Mouse (Mus musculus) testis, postnatal 10 days (tissue): ENCODE measurements around the gene Ebpl.
A peak's percentile ranks its signal among the peaks of the same experiment; 100 is the strongest.
"Not testable (repeated sequence)": the region's sequence is repeated elsewhere in the genome, so short reads cannot be mapped to it uniquely, and the experiment has no call there.

Experiments used
- DNase-seq: peaks from one replicate; pipeline ENCODE4 v3.0.0; 2021; ENCODE audit warnings: low spot score

Ebpl gene

DNA sequence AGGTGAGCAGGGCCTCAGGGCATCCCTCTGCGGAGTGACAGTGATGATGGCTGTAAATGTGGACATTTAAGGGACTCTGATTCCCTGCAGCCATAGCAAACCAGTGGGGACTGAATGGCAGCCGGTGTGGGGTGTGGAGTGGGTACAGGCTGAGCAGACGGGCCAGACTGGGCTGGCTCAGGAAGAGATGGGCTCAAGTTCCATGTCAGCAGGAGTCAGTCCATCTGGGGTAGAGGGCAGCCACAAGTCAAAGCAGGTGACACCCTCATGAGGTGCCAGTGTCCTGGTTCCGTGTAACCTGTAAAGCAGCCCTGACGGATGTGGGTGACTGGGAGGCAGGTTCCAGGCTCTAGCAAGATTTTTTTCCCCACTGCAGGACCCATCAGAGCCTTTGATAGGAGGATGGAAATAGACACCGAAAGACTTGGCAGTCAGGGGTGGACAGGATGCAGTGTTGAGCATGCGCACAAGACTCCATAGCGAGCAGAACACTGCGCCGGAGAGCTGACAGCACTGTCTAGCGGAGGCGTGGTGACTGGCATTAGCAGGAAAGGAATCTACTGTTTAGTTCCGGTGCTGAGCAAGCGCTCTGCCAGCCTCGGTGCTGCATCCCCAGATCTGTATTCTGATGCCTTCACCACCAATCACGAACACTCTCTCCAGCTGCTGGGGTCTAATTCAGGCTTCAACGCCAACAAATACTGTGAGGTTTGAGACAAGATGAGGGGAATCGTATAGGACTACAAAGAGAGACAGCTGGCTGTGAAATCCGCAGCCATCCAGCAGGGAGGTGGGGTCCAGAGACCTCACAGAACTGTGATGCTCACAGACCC lies 32.4 kb downstream of the Ebpl start:
- DNase-seq = peak; percentile 61

DNA sequence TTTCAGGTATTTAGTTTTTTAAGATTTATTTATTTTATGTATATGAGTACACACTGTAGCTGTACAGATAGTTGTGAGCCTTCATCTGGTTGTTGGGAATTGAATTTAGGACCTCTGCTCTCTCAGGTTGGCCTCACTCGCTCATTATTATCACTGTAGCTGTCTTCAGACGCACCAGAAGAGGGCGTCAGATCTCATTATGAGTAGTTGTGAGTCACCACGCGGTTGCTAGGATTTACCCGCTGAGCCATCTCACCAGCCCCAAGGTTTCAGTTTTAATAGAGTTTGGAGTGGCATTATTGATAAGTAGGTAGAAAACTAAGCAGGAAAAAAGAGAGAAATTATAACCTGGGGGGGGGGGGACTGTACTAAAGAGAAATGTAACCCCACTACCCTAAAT lies 33.2 kb downstream of the Ebpl start:
- not testable (repeated sequence) for DNase-seq

DNA sequence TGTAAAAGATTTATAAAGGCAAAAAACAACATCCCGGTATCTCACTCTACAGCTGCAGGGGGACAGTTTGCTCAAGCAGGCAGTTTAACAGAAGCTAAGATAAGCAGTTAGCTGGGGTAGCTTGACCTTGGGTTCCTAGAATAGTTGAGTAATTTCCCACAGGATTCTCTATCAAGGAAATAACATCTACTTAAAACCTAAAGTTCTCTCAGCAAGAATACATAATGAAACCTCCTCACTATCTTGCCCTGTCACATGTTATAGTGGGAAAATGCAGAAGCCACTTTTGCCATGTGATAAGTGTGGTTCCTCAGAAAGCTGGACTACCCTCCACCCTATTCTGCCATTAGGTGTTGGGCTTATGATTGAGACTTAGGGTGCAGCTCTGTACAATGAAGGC lies 37.5 kb downstream of the Ebpl start:
- DNase-seq = no peak

DNA sequence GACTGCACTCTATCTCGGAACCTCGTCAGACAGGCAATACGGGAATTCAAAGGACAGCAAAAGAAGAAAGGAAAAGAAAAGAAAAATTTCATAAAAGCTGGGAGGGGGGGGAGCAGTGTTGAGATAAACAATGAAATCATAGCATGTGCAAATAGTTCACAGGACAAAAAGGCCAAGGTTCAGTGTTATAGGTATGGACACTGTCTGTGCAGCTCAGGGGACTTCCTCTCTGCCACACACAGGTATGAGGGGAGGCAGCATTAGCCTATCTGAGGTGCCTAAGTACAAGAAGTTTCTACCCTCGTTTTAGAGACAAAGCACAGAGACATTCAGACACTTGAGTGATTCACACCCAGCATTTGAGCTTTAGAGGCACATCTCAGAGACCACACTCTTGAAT lies 39.0 kb downstream of the Ebpl start:
- no peak for DNase-seq

DNA sequence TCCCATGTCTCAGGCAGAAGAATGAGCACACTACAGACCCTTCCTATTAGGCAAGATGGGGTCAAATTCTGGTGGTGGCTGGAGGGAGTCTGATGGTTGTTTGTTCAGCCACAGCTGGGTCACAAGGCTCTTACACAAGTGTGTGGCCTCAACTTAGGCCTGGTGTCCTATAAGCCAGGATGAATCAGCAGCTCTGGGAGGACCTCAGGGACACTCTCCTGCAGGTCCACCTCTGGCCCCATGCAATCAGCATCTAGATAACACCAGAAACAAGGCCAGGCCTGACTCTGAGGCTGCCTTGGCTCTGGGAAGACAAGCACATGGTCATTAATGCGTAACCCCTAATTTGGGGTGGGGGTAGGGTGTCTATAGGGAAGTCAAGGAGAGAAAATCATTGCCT lies 39.5 kb downstream of the Ebpl start:
- DNase-seq = no peak

DNA sequence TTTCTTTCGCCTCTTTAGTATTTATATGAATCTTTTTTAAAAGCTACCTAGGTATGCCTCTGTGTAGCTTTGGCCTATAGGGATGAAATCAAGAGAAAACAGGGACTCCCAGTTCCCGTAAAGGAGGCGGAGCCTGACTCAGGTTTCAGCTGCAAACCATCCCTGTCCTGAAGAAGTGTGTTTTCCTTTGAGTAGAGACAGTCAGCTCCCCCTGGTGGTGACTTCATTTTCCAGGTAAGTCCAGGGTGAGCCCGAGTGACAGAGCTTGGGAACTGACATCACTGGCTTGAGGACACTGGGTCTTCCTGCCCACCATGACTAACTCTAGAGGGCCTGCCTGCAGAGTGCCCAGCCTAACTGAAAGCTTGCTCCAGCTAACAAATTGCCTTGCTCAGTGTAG lies 43.4 kb downstream of the Ebpl start:
- DNase-seq = peak; percentile 60

DNA sequence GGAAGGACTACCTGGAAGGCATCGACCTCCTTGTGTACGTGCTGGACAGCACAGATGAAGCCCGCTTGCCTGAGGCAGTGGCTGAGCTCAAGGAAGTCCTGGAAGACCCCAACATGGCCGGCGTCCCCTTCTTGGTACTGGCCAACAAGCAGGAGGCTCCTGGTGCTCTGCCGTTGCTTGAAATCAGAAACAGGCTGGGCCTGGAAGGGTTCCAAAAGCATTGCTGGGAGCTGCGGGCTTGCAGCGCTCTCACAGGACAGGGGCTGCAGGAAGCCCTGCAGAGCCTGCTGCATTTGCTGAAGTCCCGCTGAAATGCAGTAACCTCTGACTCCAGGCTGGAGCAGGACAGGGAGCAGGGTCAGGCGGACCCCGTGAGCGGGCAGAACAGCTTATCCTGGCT lies 49.3 kb downstream of the Ebpl start:
- DNase-seq = no peak

DNA sequence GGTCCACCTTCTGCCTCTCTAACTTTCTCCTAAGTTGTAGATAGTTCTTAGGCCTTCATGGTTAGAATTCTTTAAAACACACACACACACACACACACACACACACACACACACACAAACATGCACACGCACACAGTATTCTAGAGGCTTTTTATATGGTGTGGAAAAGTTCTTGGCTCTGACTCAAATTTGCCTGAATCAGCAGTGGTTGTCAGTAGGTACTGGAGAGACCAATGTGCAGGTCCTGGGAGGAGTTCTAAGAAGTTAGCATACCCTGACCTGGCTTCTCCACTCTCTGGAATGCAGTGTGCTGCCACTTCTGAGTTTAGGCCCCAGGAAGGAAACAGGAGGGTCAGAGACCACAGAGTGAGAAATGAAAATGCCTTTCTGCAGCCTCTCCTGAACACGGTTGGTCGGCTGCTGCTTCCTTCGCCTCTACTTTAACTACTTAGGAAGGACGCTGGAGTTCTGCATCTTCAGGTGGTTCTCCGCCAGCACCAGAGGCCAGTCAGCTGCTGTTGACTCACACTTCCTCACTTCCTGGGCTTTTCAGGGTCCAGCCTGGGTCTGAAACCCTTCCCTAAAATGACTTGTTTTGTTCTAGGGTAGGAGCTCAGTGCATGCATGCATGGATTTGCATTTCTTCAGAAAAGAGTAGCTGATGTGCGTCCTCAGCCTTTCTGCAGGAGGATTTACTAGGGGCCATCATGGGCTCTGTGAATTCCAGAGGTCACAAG lies 50.0 kb downstream of the Ebpl start:
- no peak for DNase-seq

DNA sequence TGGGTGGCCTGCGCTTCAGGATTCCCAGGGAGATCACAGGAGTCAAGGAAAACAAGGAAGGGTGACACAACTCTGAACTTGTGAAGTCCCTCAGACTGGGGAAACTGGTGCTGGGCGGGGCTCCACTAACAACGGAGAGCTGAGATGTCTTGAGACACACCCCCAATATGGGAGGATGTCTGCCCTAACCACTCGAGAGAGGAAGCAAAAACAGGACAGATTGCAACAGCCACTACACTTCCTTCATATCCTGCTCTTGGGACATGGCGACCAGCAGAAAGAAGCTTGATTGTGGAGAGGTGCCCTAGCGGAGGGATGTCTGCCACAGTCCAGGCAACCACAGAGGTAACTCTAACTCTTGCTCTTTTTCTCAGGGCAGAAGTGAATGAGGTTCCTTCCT lies 50.6 kb downstream of the Ebpl start, which contains the start of gene Arl11:
TSS of gene Arl11 (plus strand) at position 161 of the 400 bp plus-strand sequence.
- no peak for DNase-seq

DNA sequence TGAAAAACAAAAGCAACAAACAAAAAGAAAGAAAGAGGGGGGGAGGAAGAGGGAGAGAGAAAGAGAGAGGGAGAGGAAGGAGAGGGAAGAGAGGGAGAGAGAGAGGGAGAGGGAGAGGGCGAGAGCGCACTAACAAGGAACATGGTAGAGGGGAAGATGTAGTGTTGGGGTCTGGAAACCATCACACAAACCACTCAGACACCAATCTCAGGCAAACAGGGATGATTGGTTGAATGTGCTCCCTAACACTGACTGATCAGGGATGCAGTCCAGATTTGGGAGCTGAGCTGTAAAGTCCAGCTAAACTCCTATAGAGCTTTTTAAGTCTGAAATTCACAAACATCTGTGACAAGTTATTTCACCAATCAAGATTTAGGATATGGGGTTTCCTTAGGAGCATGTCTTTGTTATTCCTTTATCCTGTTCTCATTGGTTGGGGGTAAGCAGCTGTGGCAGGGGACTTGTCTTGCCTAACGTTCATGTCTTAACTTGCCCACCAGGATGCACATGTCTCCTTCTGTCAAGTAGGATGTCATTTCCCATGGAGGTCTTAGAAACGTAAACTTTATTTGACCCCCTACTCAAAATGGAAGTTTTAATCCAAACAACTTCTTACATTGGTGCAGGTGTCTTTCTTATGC lies 56.1 kb downstream of the Ebpl start:
- DNase-seq = no peak

DNA sequence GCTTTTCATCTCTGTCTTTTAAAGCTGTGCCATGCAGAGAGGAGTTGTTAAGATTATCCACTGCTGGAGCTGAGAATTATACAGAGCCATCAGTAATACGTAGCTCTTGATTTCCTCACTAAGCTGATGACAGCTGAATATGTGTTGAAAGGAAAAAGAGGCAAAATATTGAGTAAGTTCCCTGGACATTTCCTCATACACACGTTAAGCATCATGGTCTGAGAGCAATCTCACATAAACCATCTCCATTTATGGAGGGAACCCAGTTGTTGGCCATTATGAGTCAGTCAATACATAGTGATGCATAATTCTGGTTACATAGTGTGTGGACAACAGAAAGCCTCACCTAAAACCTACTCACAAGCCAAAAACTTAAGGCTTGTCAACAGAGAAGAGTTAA lies 57.8 kb downstream of the Ebpl start:
- DNase-seq = no peak

DNA sequence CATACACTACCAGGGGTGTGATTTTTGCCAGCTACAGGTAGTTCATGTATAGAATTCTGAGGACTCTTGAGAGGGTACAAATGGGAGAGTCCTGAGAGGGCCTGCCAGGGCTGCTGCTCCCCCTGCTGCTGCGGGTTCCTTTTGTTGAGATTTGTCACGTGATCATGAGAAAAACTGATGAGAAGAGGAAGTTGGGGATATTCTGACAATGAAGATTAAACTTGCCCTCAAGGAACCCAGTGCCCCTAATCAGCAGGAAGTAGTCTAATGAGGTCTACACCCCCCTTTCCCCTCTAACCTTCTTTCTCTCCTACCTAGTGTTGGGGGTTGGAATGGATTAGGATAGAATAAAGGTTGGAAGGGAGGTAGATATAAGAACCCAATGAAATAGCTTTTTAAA lies 58.9 kb downstream of the Ebpl start:
- DNase-seq = no peak

DNA sequence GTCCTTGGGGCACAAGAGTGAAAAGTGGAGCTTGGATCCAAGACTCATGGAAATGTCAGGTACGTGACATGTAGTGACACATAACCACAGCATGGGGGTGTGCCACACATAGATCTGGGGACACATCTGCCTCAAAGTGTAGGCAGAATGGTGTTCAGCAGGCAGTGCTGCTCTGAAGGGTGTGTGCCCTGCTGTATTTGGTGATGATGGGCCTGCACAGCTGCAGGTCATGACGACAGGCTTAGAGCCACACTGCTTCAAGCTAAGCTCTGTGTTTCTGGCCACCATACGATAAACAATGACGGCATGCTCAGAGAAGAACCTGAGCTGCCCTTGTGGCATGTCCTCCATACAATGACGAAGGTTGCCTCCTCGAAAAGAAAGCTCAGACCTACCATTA lies 60.4 kb downstream of the Ebpl start:
- DNase-seq = no peak

DNA sequence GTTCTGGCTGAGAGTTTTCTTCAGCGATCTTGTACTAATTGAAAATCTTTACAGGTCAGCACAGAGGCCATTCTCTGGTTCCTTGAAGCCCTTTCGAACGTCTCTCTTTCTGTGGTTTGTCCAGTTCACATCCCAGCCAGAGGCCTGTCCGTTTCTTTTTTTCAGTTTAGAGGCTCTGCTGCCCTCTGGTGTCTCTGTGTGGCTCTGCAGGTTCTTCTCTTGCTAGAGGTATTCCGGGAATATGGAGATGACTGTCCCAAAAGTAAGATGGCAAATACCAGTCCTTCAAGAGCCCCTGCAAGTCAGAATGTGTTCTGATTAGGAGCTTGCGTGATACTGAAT lies 65.5 kb downstream of the Ebpl start:
- DNase-seq = peak; percentile 72

DNA sequence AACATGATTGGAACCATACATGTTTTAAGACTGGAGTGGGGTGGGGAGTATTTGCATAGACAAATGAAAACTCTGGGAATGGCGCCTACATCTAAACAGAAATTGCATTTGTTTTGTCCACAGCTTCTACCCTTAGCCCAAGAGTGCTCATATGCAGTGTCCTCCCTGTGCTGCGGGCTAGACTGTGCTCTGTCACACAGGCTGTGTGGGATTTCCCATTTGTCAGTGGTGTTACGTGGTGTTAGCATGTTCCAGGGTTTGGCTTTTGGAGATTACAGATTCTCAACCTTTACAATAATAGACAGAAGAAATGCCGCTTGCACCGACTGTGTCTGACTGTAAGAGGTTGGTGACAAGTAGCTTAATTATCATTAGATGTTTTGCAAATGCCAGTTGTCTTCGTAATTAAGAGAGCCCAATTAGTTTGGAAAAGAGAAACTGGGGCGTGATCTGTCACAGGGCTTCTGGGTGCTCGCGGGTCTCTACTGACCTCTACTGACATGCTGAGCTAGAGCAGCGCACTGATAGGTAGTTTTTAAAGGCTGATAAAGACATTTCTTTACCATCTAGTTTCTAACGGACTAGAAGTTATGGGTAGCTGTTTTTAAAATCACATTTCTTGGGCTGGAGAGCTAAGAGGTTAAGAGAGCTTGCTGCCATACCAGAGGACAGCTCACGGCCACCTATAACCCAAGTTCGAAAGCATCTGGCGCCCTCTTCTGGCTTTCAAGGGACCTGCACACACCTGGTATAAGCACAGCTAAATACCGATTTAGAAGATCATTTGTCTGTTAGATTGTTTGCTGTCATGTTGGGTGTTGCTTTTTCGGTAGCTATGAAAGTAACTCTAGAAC lies 66.1 kb downstream of the Ebpl start:
- peak; percentile 79 for DNase-seq

DNA sequence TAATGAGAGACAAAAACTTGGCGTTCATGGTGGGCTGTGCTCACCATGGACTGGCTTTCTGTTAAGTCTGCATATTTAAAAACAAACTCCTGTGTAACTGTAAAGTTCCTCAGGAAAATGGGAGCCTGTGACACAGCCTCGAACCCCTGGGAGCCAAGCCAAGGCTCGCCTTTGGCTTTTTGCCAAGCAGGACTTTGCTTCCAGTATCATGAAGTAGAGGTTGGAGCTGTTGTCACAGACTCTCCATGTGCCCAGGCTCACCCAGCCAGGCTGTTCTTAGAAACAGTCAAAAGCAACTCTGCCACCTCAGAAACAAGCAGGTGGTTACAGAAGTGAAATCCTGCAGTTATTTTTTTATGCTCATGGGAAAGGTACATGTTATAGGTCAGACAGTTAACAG lies 69.6 kb downstream of the Ebpl start:
- DNase-seq = peak; percentile 66

DNA sequence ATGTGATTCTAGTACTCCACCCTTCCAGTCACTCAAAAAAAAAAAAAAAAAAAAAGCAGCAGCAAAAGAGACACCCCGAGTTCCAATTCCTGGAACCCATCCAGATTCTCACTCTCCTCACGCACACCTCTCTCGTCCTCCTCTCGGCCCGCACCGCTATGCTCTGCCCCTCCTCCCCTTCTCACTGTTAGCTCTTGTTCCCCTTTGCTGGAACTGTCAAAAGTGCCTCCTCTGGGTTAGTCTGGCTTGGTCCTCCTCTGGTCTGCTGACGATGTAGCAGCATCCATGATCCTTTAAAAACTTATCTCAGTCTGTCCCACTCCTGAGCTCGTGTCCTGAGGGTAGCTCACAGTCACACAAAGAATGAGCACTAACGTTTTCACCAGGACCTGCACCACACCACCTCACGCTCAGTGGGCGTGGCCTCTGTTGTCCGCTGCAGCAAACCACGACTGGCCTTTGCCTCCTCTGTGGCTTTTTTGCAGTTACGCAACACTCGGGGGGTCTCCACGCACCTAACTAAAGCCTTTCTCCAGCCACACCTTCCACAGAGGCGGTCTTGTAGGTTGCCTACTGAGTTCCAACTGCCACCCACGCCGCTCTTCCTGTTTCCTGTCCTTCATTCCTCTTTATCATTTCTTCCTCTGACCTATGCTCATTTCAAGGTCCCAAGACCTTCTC lies 71.5 kb downstream of the Ebpl start:
- DNase-seq = no peak
